Mouse (Mus musculus): ENCODE data around the gene Abcb8. TPM values are rescaled to one million over a fixed set of nuclear protein-coding genes. Genes with fewer than 3 reads are reported as not detected.

Abcb8 gene
- polyA plus RNA-seq, 1 experiment from 2014 or later: 55.2 TPM

DNA sequence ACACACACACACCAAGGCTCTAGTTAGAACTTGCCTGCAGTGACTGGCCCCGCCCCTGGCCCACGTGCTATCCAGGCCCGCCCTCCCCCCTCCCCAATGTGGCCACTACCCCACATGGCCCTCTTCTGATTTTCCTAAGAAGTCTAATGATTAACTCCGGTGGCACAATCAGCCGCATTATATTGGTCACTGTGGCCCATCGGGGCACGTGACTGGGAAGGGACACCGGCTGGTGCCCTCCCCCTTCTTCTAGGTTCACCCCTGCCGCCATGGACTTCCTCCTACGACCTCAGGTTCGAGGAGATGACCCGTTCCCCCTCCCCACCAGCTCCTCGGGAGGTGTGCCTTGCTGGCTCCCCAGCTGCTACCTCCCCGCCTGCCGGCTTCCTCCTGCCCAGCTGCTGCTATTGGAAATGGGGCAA, 34.5 kb downstream of the Abcb8 start:
- DNase-seq (ENCODE audit: low spot score) (peak; percentile 58), ATAC-seq (replicated peaks; ENCODE audit: low FRiP score) (no peak)
- no peaks in the 10 kb centered on the region for H3K9me3 ChIP-seq (ENCODE audit: control insufficient read depth, low read length)
- no peaks in the 10 kb centered on the region for H3K27me3 ChIP-seq (replicated peaks; ENCODE audit: control insufficient read depth, insufficient read depth, low read length)
- H3K27ac ChIP-seq (ENCODE audit: low read depth, low read length): no peak overlapping the region
- H3K4me3 ChIP-seq (ENCODE audit: low read depth, low read length): peak overlapping the region; percentile 29
- peak overlapping the region; percentile 90 for H3K4me2 ChIP-seq
- no peak overlapping the region for H3K9ac ChIP-seq (ENCODE audit: low read depth, low read length)
- H3K4me1 ChIP-seq (replicated peaks; ENCODE audit: control insufficient read depth, insufficient read depth, low read length): peaks cover 44% of the 10 kb centered on the region
- peaks cover 18% of the 10 kb centered on the region for H3K36me3 ChIP-seq (ENCODE audit: control insufficient read depth, insufficient read depth, low read length)
- WGBS: 4% methylated on average over 15 of the region's 15 CpGs

DNA sequence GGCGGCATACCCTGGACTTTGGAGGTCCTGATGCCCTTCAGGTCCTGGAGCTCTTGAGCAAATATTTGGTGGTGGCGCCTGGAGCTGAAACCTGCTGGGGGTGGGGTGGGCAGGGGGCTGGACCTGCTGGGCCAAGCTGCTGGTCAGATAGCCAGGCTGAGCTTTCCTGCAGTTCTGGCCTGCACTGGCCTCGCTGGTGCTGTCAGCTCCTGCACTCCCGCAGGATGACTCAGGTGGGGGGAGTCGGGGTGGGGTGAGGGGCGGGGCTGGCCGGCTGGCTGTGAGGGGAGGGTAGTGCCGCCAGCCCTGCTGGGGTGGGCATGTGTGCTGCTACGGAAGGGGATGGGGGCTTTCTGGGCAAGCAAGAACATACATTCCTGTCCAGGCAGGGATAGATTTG, 35.1 kb downstream of the Abcb8 start:
- no peak overlapping the region; the same call in 1 of the 2 replicates for H3K27ac ChIP-seq (ENCODE audit: low read depth, low read length)
- H3K4me1 ChIP-seq (replicated peaks; ENCODE audit: control insufficient read depth, insufficient read depth, low read length): peaks cover 44% of the 10 kb centered on the region
- no peaks in the 10 kb centered on the region for H3K27me3 ChIP-seq (replicated peaks; ENCODE audit: control insufficient read depth, insufficient read depth, low read length)
- H3K9ac ChIP-seq (ENCODE audit: low read depth, low read length): no peak overlapping the region
- H3K4me2 ChIP-seq: peak overlapping the region; percentile 90
- WGBS: 14% methylated on average over 9 of the region's 9 CpGs
- peak overlapping the region; percentile 29 for H3K4me3 ChIP-seq (ENCODE audit: low read depth, low read length)
- no peak for ATAC-seq (replicated peaks; ENCODE audit: low FRiP score)
- peaks cover 21% of the 10 kb centered on the region for H3K36me3 ChIP-seq (ENCODE audit: control insufficient read depth, insufficient read depth, low read length)
- H3K9me3 ChIP-seq (ENCODE audit: control insufficient read depth, low read length): no peaks in the 10 kb centered on the region
- DNase-seq (ENCODE audit: low spot score): no peak

DNA sequence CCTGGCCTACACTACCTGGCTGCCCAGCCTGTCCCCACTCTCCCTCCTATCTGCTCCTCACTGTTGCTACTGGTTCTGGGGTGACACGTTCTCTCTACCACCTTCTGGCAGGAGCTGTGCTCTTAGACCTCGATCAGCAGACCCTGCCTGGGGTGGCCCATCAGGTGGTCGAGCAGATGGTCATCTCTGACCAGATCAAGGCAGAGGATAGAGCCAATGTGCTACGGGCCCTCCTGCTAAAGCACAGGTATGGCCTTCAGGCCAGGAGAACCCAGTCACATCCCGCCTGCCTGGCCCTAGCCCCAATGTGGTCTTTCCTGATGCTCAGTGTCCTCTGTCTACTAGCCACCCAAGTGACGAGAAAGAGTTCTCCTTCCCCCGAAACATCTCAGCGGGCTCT, 40.5 kb downstream of the Abcb8 start:
- 82% methylated on average over 8 of the region's 8 CpGs for WGBS
- no peaks in the 10 kb centered on the region for H3K9me3 ChIP-seq (ENCODE audit: control insufficient read depth, low read length)
- H3K9ac ChIP-seq (ENCODE audit: low read depth, low read length): no peak overlapping the region
- no peaks in the 10 kb centered on the region for H3K27me3 ChIP-seq (replicated peaks; ENCODE audit: control insufficient read depth, insufficient read depth, low read length)
- no peak for DNase-seq (ENCODE audit: low spot score)
- no peak overlapping the region for H3K27ac ChIP-seq (ENCODE audit: low read depth, low read length)
- peaks cover under 1% of the 10 kb centered on the region; the same call in 1 of the 2 replicates for H3K4me1 ChIP-seq (replicated peaks; ENCODE audit: control insufficient read depth, insufficient read depth, low read length)
- ATAC-seq (replicated peaks; ENCODE audit: low FRiP score): no peak
- no peak overlapping the region for H3K4me3 ChIP-seq (ENCODE audit: low read depth, low read length)
- no peak overlapping the region for H3K4me2 ChIP-seq
- peaks cover 33% of the 10 kb centered on the region for H3K36me3 ChIP-seq (ENCODE audit: control insufficient read depth, insufficient read depth, low read length)

GRCm38 (mm10) chr5:24441187-24441586, 47.7 kb downstream of the Abcb8 start:
- no peak overlapping the region for H3K4me3 ChIP-seq (ENCODE audit: low read depth, low read length)
- H3K9ac ChIP-seq (ENCODE audit: low read depth, low read length): no peak overlapping the region
- peaks cover 26% of the 10 kb centered on the region; the same call in 1 of the 2 replicates for H3K36me3 ChIP-seq (ENCODE audit: control insufficient read depth, insufficient read depth, low read length)
- DNase-seq (ENCODE audit: low spot score): no peak
- H3K4me2 ChIP-seq: no peak overlapping the region
- 93% methylated on average over 8 of the region's 8 CpGs for WGBS
- H3K9me3 ChIP-seq (ENCODE audit: control insufficient read depth, low read length): no peaks in the 10 kb centered on the region
- H3K27ac ChIP-seq (ENCODE audit: low read depth, low read length): no peak overlapping the region
- peaks cover 10% of the 10 kb centered on the region for H3K4me1 ChIP-seq (replicated peaks; ENCODE audit: control insufficient read depth, insufficient read depth, low read length)
- no peak for ATAC-seq (replicated peaks; ENCODE audit: low FRiP score)
- no peaks in the 10 kb centered on the region for H3K27me3 ChIP-seq (replicated peaks; ENCODE audit: control insufficient read depth, insufficient read depth, low read length)

DNA sequence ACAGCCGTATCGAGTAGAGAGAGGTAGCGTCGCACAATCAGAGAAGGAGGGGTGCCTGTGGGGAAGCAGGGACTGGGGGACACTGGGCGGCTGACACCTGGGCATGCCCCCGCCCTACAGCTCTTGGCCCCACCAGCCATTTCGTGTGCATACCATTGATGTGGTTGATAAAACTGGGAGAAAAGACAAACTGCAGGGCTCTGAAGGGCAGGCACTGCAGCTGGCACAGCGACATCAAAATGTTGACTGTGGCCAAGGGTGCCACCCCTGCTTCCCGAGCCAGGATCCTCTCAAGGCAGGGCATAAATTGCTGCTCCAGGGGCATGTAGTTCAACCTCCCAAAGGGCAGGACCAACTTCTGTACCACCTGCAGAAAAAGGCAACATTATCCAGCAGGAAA, 48.6 kb downstream of the Abcb8 start:
- Histone ChIP-seq H3K4me3 (ENCODE audit: low read depth, low read length) (no peak overlapping the region), H3K9me3 (ENCODE audit: control insufficient read depth, low read length) (no peaks in the 10 kb centered on the region), H3K27ac (ENCODE audit: low read depth, low read length) (no peak overlapping the region), H3K27me3 (replicated peaks; ENCODE audit: control insufficient read depth, insufficient read depth, low read length) (no peaks in the 10 kb centered on the region), H3K36me3 (ENCODE audit: control insufficient read depth, insufficient read depth, low read length) (peaks cover 26% of the 10 kb centered on the region; the same call in 1 of the 2 replicates), H3K9ac (ENCODE audit: low read depth, low read length) (no peak overlapping the region), H3K4me2 (no peak overlapping the region), H3K4me1 (replicated peaks; ENCODE audit: control insufficient read depth, insufficient read depth, low read length) (peaks cover 10% of the 10 kb centered on the region)
- ATAC-seq (replicated peaks; ENCODE audit: low FRiP score) (no peak), DNase-seq (ENCODE audit: low spot score) (no peak)
- 82% methylated on average over 9 of the region's 9 CpGs for WGBS

GRCm38 (mm10) chr5:24443204-24443603, 49.7 kb downstream of the Abcb8 start:
- Histone ChIP-seq H3K9me3 (ENCODE audit: control insufficient read depth, low read length) (no peaks in the 10 kb centered on the region), H3K9ac (ENCODE audit: low read depth, low read length) (no peak overlapping the region), H3K27me3 (replicated peaks; ENCODE audit: control insufficient read depth, insufficient read depth, low read length) (no peaks in the 10 kb centered on the region), H3K4me1 (replicated peaks; ENCODE audit: control insufficient read depth, insufficient read depth, low read length) (peaks cover 14% of the 10 kb centered on the region), H3K36me3 (ENCODE audit: control insufficient read depth, insufficient read depth, low read length) (peaks cover 26% of the 10 kb centered on the region; the same call in 1 of the 2 replicates), H3K4me3 (ENCODE audit: low read depth, low read length) (no peak overlapping the region), H3K4me2 (no peak overlapping the region), H3K27ac (ENCODE audit: low read depth, low read length) (no peak overlapping the region)
- 90% methylated on average over 7 of the region's 7 CpGs for WGBS
- ATAC-seq (replicated peaks; ENCODE audit: low FRiP score): no peak
- DNase-seq (ENCODE audit: low spot score): no peak

DNA sequence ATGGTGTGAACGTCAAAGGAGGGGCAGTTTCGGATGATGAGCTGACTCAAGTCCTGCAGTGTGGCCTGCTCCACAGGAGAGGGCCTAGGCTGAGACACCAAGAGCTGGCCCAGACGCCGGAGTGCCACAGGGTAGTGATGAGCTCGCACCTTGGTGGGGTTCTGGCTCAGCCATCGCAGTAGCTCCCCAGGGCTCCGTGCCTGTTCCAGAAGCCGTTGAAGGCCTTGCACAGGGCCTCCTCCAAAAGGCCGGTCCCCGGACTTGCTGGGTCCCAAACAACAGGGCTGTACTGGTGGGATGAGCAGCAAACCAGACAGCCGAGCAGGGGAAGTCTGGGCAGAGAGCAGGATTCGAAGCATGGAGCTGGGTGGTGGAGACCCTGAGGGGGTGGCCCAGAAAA, 50.5 kb downstream of the Abcb8 start:
- Histone ChIP-seq H3K9ac (ENCODE audit: low read depth, low read length) (peak overlapping the region; percentile 95), H3K27ac (ENCODE audit: low read depth, low read length) (no peak overlapping the region; the same call in 1 of the 2 replicates), H3K27me3 (replicated peaks; ENCODE audit: control insufficient read depth, insufficient read depth, low read length) (no peaks in the 10 kb centered on the region), H3K36me3 (ENCODE audit: control insufficient read depth, insufficient read depth, low read length) (peaks cover 22% of the 10 kb centered on the region; the same call in 1 of the 2 replicates), H3K4me3 (ENCODE audit: low read depth, low read length) (peak overlapping the region; percentile 84), H3K4me2 (peak overlapping the region; percentile 93), H3K9me3 (ENCODE audit: control insufficient read depth, low read length) (no peaks in the 10 kb centered on the region), H3K4me1 (replicated peaks; ENCODE audit: control insufficient read depth, insufficient read depth, low read length) (peaks cover 14% of the 10 kb centered on the region)
- no peak for DNase-seq (ENCODE audit: low spot score)
- ATAC-seq (replicated peaks; ENCODE audit: low FRiP score): no peak
- WGBS: 87% methylated on average over 12 of the region's 12 CpGs

DNA sequence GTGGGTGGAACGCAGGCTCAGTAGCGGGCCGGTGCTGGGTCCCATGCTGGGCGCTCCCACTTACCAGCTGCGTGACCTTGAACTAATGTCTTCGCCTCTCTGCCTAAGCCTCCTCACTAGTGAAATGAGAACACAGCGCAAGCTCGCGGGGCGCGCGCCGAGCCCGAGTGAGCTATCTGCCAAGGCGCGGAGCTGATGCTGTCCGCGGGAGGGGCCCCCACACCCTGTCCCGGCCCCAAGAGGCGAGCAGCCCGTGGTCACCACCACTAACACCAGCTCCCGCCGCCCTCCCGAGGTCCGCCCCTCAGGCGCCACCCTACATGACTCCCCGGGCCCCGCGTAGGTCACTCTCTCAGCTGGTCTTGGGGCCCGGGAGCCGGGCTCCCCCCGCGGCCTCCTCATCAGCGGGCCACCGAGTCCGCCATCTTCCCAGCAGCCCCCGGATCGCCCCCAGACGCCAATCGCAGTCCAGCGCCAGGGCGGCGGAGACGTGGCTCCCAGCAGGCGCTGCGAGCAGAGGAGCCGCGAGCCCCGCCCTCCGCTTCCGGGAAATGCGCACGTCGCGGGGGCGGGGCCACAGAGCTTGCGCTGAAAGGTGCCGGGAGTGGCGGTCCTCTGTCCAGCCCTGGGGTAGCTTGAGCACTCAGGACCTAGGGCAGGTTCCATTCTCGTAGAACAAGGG, 51.4 kb downstream of the Abcb8 start, which contains the start of gene Fastk:
Fastk (minus strand) TSS at position 542 of the 682 bp plus-strand sequence.
- H3K36me3 ChIP-seq (ENCODE audit: control insufficient read depth, insufficient read depth, low read length): peaks cover 16% of the 10 kb centered on the region; the same call in 1 of the 2 replicates
- H3K9me3 ChIP-seq (ENCODE audit: control insufficient read depth, low read length): no peaks in the 10 kb centered on the region
- H3K27me3 ChIP-seq (replicated peaks; ENCODE audit: control insufficient read depth, insufficient read depth, low read length): no peaks in the 10 kb centered on the region
- H3K9ac ChIP-seq (ENCODE audit: low read depth, low read length): peak within 1 kb of the TSS; percentile 95
- DNase-seq (ENCODE audit: low spot score) (peak; percentile 91), ATAC-seq (replicated peaks; ENCODE audit: low FRiP score) (peak; percentile 82)
- H3K4me2 ChIP-seq: peak within 1 kb of the TSS; percentile 93
- peak within 1 kb of the TSS; percentile 84 for H3K4me3 ChIP-seq (ENCODE audit: low read depth, low read length)
- H3K4me1 ChIP-seq (replicated peaks; ENCODE audit: control insufficient read depth, insufficient read depth, low read length): peaks cover 14% of the 10 kb centered on the region
- WGBS: under 1% methylated on average over 60 of the region's 60 CpGs
- H3K27ac ChIP-seq (ENCODE audit: low read depth, low read length): peak within 1 kb of the TSS; percentile 67
